Mouse (Mus musculus): ENCODE data around the gene Fgf14. TPM values are rescaled to one million over a fixed set of nuclear protein-coding genes. Genes with fewer than 3 reads are reported as not detected.
"Not testable (repeated sequence)": the region's sequence is repeated elsewhere in the genome, so short reads cannot be mapped to it uniquely, and the experiment has no call there.

Gene Fgf14
- polyA plus RNA-seq, 1 experiment from 2014 or later = 0.22 TPM

GRCm38 (mm10) chr14:124474066-124474667 is 202.8 kb downstream of the Fgf14 start:
- H3K36me3 ChIP-seq (ENCODE audit: insufficient read depth) = no peaks in the 10 kb centered on the region
- H3K9ac ChIP-seq = no peak overlapping the region
- no peak overlapping the region for H3K4me3 ChIP-seq (ENCODE audit: low read depth, low read length)
- no peak overlapping the region for H3K27ac ChIP-seq (ENCODE audit: low read depth)
- 58% methylated on average over 2 of the region's 2 CpGs for WGBS
- no peaks in the 10 kb centered on the region for H3K27me3 ChIP-seq (ENCODE audit: insufficient read depth, low read length)
- no peaks in the 10 kb centered on the region for H3K4me1 ChIP-seq (ENCODE audit: insufficient read depth)
- H3K9me3 ChIP-seq (ENCODE audit: low read depth, low read length) = no peaks in the 10 kb centered on the region
- ATAC-seq (ENCODE audit: insufficient read depth) = no peak
- no peak for DNase-seq
- TF ChIP-seq CTCF (IDR thresholded peaks at IDR 0.05; ENCODE audit: low read depth) = no peak
- H3K4me2 ChIP-seq = no peak overlapping the region

- Histone ChIP-seq H3K4me1 (ENCODE audit: insufficient read depth) (no peaks in the 10 kb centered on the region), H3K27me3 (ENCODE audit: insufficient read depth, low read length) (no peaks in the 10 kb centered on the region), H3K9me3 (ENCODE audit: low read depth, low read length) (no peaks in the 10 kb centered on the region), H3K4me3 (ENCODE audit: low read depth, low read length) (no peak overlapping the region), H3K4me2 (no peak overlapping the region), H3K9ac (no peak overlapping the region), H3K27ac (ENCODE audit: low read depth) (no peak overlapping the region), H3K36me3 (ENCODE audit: insufficient read depth) (no peaks in the 10 kb centered on the region)
- no peak for TF ChIP-seq CTCF (IDR thresholded peaks at IDR 0.05; ENCODE audit: low read depth)
- DNase-seq (no peak), ATAC-seq (ENCODE audit: insufficient read depth) (no peak)
- 49% methylated on average over 2 of the region's 2 CpGs for WGBS
Measured at GRCm38 (mm10) chr14:124470909-124471308, 206.0 kb downstream of the Fgf14 start.

DNA sequence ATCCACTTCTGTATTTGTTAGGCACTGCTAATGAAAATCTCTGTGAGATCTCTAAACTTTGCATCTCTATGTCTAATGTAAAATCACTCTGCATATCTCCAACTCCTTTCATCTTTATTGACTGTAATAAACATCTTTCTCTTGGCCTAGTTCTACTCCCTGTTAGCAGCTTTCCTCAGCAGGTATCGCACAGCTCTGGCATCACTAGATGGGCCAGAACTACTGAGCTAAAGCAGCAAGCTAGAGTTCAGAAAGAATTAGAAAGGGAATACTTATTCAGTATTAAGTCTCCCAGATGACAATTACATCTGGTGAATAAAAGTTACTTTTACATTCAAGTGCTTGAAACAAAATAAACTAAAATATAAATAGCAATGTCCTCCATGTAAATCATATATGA is 221.8 kb downstream of the Fgf14 start:
- no peak for TF ChIP-seq CTCF (IDR thresholded peaks at IDR 0.05; ENCODE audit: low read depth)

GRCm38 (mm10) chr14:124446096-124446840 is 230.7 kb downstream of the Fgf14 start:
- no peak for TF ChIP-seq CTCF (IDR thresholded peaks at IDR 0.05; ENCODE audit: low read depth)
- DNase-seq (no peak), ATAC-seq (ENCODE audit: insufficient read depth) (no peak)
- Histone ChIP-seq H3K27me3 (ENCODE audit: insufficient read depth, low read length) (no peaks in the 10 kb centered on the region), H3K36me3 (ENCODE audit: insufficient read depth) (no peaks in the 10 kb centered on the region), H3K4me3 (ENCODE audit: low read depth, low read length) (no peak overlapping the region), H3K4me1 (ENCODE audit: insufficient read depth) (no peaks in the 10 kb centered on the region), H3K9me3 (ENCODE audit: low read depth, low read length) (no peaks in the 10 kb centered on the region), H3K27ac (ENCODE audit: low read depth) (no peak overlapping the region), H3K4me2 (no peak overlapping the region), H3K9ac (no peak overlapping the region)
- 67% methylated on average over 2 of the region's 2 CpGs for WGBS

More for the DNA sequence above, 221.8 kb downstream of the Fgf14 start:
- no peaks in the 10 kb centered on the region for H3K4me1 ChIP-seq (ENCODE audit: insufficient read depth)
- DNase-seq = no peak
- no peak overlapping the region for H3K9ac ChIP-seq
- H3K27me3 ChIP-seq (ENCODE audit: insufficient read depth, low read length) = no peaks in the 10 kb centered on the region
- ATAC-seq (ENCODE audit: insufficient read depth) = no peak
- WGBS = 93% methylated on average over 1 of the region's 1 CpGs
- no peak overlapping the region for H3K27ac ChIP-seq (ENCODE audit: low read depth)
- no peaks in the 10 kb centered on the region for H3K9me3 ChIP-seq (ENCODE audit: low read depth, low read length)
- H3K4me2 ChIP-seq = no peak overlapping the region
- H3K36me3 ChIP-seq (ENCODE audit: insufficient read depth) = no peaks in the 10 kb centered on the region
- H3K4me3 ChIP-seq (ENCODE audit: low read depth, low read length) = no peak overlapping the region

- ATAC-seq (ENCODE audit: insufficient read depth) (no peak), DNase-seq (no peak)
- Histone ChIP-seq H3K27me3 (ENCODE audit: insufficient read depth, low read length) (no peaks in the 10 kb centered on the region), H3K9ac (no peak overlapping the region), H3K4me1 (ENCODE audit: insufficient read depth) (no peaks in the 10 kb centered on the region), H3K4me3 (ENCODE audit: low read depth, low read length) (no peak overlapping the region), H3K36me3 (ENCODE audit: insufficient read depth) (no peaks in the 10 kb centered on the region), H3K9me3 (ENCODE audit: low read depth, low read length) (no peaks in the 10 kb centered on the region), H3K4me2 (no peak overlapping the region), H3K27ac (ENCODE audit: low read depth) (no peak overlapping the region)
- TF ChIP-seq CTCF (IDR thresholded peaks at IDR 0.05; ENCODE audit: low read depth) = no peak
Measured at GRCm38 (mm10) chr14:124444831-124445230, 232.1 kb downstream of the Fgf14 start.

GRCm38 (mm10) chr14:124439298-124439697 is 237.6 kb downstream of the Fgf14 start:
- 20% methylated on average over 3 of the region's 3 CpGs for WGBS
- not testable (repeated sequence) for DNase-seq; H3K9me3 ChIP-seq (ENCODE audit: low read depth, low read length); H3K4me3 ChIP-seq (ENCODE audit: low read depth, low read length); H3K4me1 ChIP-seq (ENCODE audit: insufficient read depth); H3K27me3 ChIP-seq (ENCODE audit: insufficient read depth, low read length); ATAC-seq (ENCODE audit: insufficient read depth); H3K4me2 ChIP-seq; H3K27ac ChIP-seq (ENCODE audit: low read depth); H3K9ac ChIP-seq; H3K36me3 ChIP-seq (ENCODE audit: insufficient read depth)

- Histone ChIP-seq H3K27ac (ENCODE audit: low read depth) (no peak overlapping the region), H3K36me3 (ENCODE audit: insufficient read depth) (no peaks in the 10 kb centered on the region), H3K4me2 (no peak overlapping the region), H3K4me3 (ENCODE audit: low read depth, low read length) (no peak overlapping the region), H3K27me3 (ENCODE audit: insufficient read depth, low read length) (no peaks in the 10 kb centered on the region), H3K9ac (no peak overlapping the region), H3K9me3 (ENCODE audit: low read depth, low read length) (no peaks in the 10 kb centered on the region), H3K4me1 (ENCODE audit: insufficient read depth) (no peaks in the 10 kb centered on the region)
- ATAC-seq (ENCODE audit: insufficient read depth) = no peak
- WGBS = 68% methylated on average over 2 of the region's 2 CpGs
- no peak for DNase-seq
- TF ChIP-seq CTCF (IDR thresholded peaks at IDR 0.05; ENCODE audit: low read depth) = no peak
Measured at GRCm38 (mm10) chr14:124411890-124412289, 265.0 kb downstream of the Fgf14 start.

Data from lung, embryonic 14.5 days (tissue).